Comparison of ENCODE assay signal across 9 mouse cellular contexts in the genomic region with DNA sequence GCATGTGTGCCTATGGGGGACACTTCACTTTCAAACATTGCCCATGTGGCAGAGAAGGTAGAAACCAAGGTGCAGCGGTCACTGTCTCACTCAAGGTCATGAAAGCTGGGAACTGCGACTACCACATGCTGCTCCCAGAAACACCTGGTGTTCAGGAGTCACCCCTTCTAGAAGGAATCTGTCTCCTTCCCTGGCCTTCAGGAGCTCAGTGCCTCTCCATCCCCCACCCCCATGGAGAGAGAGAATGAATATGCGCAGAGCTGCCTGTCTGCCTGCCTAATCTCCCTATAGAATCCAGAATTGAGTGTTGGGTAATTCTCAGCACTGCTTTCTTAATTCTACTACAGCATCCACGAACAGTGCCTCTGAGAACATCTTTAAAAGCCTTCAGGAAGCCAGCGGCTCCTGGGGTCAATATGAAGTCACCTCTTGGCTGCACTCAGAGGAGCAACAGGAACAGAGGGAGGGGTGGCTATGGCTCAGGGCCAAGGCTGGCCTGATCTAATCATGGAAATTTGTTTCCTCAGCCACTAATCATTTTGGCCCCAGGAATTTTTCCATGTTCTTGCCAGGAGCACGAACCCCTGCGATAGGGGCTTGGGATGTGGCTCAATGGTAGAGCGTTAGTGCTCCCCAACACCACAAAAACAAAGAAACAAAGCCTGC. TPM values are rescaled to one million over a fixed set of nuclear protein-coding genes. Genes with fewer than 3 reads are reported as not detected.
DNase-seq lines count a peak whose midpoint lies in the region; ATAC-seq and TF ChIP-seq lines count a peak whose summit lies in the region.
"Had no signal": no experiment of that assay in that cellular context is flagged by ENCODE, and none has a peak within 500 bp of the region (broad histone marks: within the 10 kb centered on the region; RNA-seq: fewer than 3 reads in every experiment).

No protein-coding gene starts in this region.

- no peak for TF ChIP-seq CTCF in kidney, postnatal 0 days (IDR thresholded peaks at IDR 0.05; ENCODE audit: low read depth)

- no peaks in the 10 kb centered on the region for H3K9me3 ChIP-seq in heart, embryonic 10.5 days
- H3K9me3 ChIP-seq in kidney, postnatal 0 days (replicated peaks; ENCODE audit: low read length): no peaks in the 10 kb centered on the region
- H3K9me3 ChIP-seq in forebrain, embryonic 14.5 days (replicated peaks; ENCODE audit: control insufficient read depth, low read length): no peaks in the 10 kb centered on the region

- intact Hi-C loops in left cerebral cortex, postnatal 14 days (cut with DNase I): no loop called here

- peak overlapping the region; percentile 89 for H3K27ac ChIP-seq in heart, embryonic 10.5 days
- peak overlapping the region; percentile 47; the same call in 1 of the 2 replicates for H3K27ac ChIP-seq in kidney, postnatal 0 days
- no peak overlapping the region for H3K27ac ChIP-seq in forebrain, embryonic 14.5 days (ENCODE audit: low read depth, low read length)

- 43% methylated on average over 8 of the region's 8 CpGs for WGBS in heart, embryonic 10.5 days
- 48% methylated on average over 8 of the region's 8 CpGs for WGBS in kidney, postnatal 0 days
- WGBS in forebrain, embryonic 14.5 days: 53% methylated on average over 8 of the region's 8 CpGs

- H3K36me3 ChIP-seq in heart, embryonic 10.5 days: no peaks in the 10 kb centered on the region
- no peaks in the 10 kb centered on the region for H3K36me3 ChIP-seq in kidney, postnatal 0 days (ENCODE audit: insufficient read depth, low read length)
- H3K36me3 ChIP-seq in forebrain, embryonic 14.5 days (ENCODE audit: control insufficient read depth, insufficient read depth, low read length): no peaks in the 10 kb centered on the region

- peak; percentile 33 for DNase-seq in ovary, postnatal 36 days (ENCODE audit: low spot score)
- no peak for DNase-seq in ovary, postnatal 10 days (ENCODE audit: low spot score)
- DNase-seq in heart, embryonic 10.5 days (ENCODE audit: low spot score): no peak
- DNase-seq in kidney, postnatal 0 days (ENCODE audit: low spot score): peak; percentile 86
- peak; percentile 73 for DNase-seq in testis, postnatal 10 days (ENCODE audit: low spot score)
- DNase-seq in forebrain, embryonic 14.5 days (ENCODE audit: low spot score): no peak
- DNase-seq in left cerebral cortex, postnatal 14 days (ENCODE audit: low spot score in 2 of 2): no peak
- DNase-seq in cerebellum, postnatal 4 days (ENCODE audit: low spot score in 2 of 2): no peak

- H3K27me3 ChIP-seq in heart, embryonic 10.5 days (ENCODE audit: insufficient read depth, poor library complexity, severe bottlenecking): no peaks in the 10 kb centered on the region
- H3K27me3 ChIP-seq in kidney, postnatal 0 days (ENCODE audit: insufficient read depth, low read length): no peaks in the 10 kb centered on the region
- no peaks in the 10 kb centered on the region for H3K27me3 ChIP-seq in forebrain, embryonic 14.5 days (replicated peaks; ENCODE audit: control insufficient read depth, insufficient read depth, low read length)
- H3K27me3 ChIP-seq: CH12.LX had no signal

- H3K4me1 ChIP-seq in heart, embryonic 10.5 days: peaks cover 77% of the 10 kb centered on the region
- H3K4me1 ChIP-seq in kidney, postnatal 0 days (replicated peaks; ENCODE audit: insufficient read depth, low read length): peaks cover 17% of the 10 kb centered on the region; the same call in 1 of the 2 replicates
- H3K4me1 ChIP-seq in forebrain, embryonic 14.5 days (ENCODE audit: control insufficient read depth, insufficient read depth, low read length): no peaks in the 10 kb centered on the region

- ATAC-seq in kidney, postnatal 0 days (replicated peaks; ENCODE audit: low FRiP score, low read depth): no peak
- no peak for ATAC-seq in forebrain, embryonic 14.5 days

- H3K9ac ChIP-seq in kidney, postnatal 0 days (ENCODE audit: low read depth, low read length): no peak overlapping the region
- H3K9ac ChIP-seq in forebrain, embryonic 14.5 days (ENCODE audit: low read length): no peak overlapping the region

- H3K4me3 ChIP-seq in heart, embryonic 10.5 days: peak overlapping the region; percentile 33; the same call in 1 of the 2 replicates
- no peak overlapping the region for H3K4me3 ChIP-seq in kidney, postnatal 0 days (replicated peaks; ENCODE audit: low read depth, low read length)
- H3K4me3 ChIP-seq in forebrain, embryonic 14.5 days (ENCODE audit: low read depth, low read length): no peak overlapping the region

- no peak overlapping the region for H3K4me2 ChIP-seq in kidney, postnatal 0 days (ENCODE audit: low read length)
- no peak overlapping the region for H3K4me2 ChIP-seq in forebrain, embryonic 14.5 days (ENCODE audit: low read length)

RNA-seq across cellular contexts. Expression of gene Ror2, which starts 24.7 kb away (rescaled TPM):
- 25.8 and 27.8 TPM in 2 replicates for polyA plus RNA-seq in heart, embryonic 10.5 days (2016; fragmentation: Nextera tagmentation; extraction: Ambion mirVana)
- polyA plus RNA-seq in kidney, postnatal 0 days (2015; fragmentation: Nextera tagmentation; extraction: Ambion mirVana): 6.3 and 7.4 TPM in 2 replicates
- 2.2 and 2.6 TPM in 2 replicates for polyA plus RNA-seq in forebrain, embryonic 14.5 days (2014; fragmentation: Nextera tagmentation; extraction: Ambion mirVana)
- total RNA-seq in left cerebral cortex, postnatal 14 days (2021): 1 to 10 TPM; 1.6 TPM

Comparison
In these comparisons a context has a peak if more than half of its experiments do, and no peak if none do; other contexts are left out.
1. DNase-seq: peak in ovary, postnatal 36 days (single experiment), kidney, postnatal 0 days (single experiment) and testis, postnatal 10 days (single experiment); none in ovary, postnatal 10 days (single experiment), heart, embryonic 10.5 days (single experiment), forebrain, embryonic 14.5 days (single experiment), left cerebral cortex, postnatal 14 days (0 of 2) and cerebellum, postnatal 4 days (0 of 2).